In genomic region chr19:14481796-14482561, GRCm38 (mm10) we compare ENCODE assay signal across 15 mouse cellular contexts.
DNase-seq lines count a peak whose midpoint lies in the region; ATAC-seq and TF ChIP-seq lines count a peak whose summit lies in the region.
"Had no signal": no experiment of that assay in that cellular context is flagged by ENCODE, and none has a peak within 500 bp of the region (broad histone marks: within the 10 kb centered on the region; RNA-seq: fewer than 3 reads in every experiment).

No protein-coding gene starts in this region.

- TF ChIP-seq CTCF in lung, embryonic 14.5 days (IDR thresholded peaks at IDR 0.05; ENCODE audit: low read depth): no peak
- TF ChIP-seq CTCF in hindbrain, postnatal 0 days (IDR thresholded peaks at IDR 0.05; ENCODE audit: low read depth): no peak

- H3K27ac ChIP-seq in lung, embryonic 14.5 days (ENCODE audit: low read depth): no peak overlapping the region
- no peak overlapping the region for H3K27ac ChIP-seq in embryonic facial prominence, embryonic 15.5 days (replicated peaks)
- H3K27ac ChIP-seq in hindbrain, postnatal 0 days: no peak overlapping the region
- H3K27ac ChIP-seq in neural tube, embryonic 15.5 days (replicated peaks): no peak overlapping the region
- H3K27ac ChIP-seq: limb, embryonic 12.5 days had no signal

- ATAC-seq in lung, embryonic 14.5 days (ENCODE audit: insufficient read depth): peak; percentile 65
- ATAC-seq in embryonic facial prominence, embryonic 15.5 days (ENCODE audit: insufficient number of reproducible peaks, low FRiP score, low TSS enrichment, low read depth): peak; percentile 11; the same call in 1 of the 2 replicates
- no peak for ATAC-seq in hindbrain, postnatal 0 days
- ATAC-seq in neural tube, embryonic 15.5 days (ENCODE audit: low FRiP score): 0 out of 2 replicates have a peak, but pooled peaks have one; percentile 46
- ATAC-seq: CD4-positive, CD25-positive, alpha-beta regulatory T cell, adult 4 months; inflammation-experienced regulatory T-cells, adult 6 months had no signal

- H3K4me2 ChIP-seq in lung, embryonic 14.5 days: no peak overlapping the region
- H3K4me2 ChIP-seq in embryonic facial prominence, embryonic 15.5 days (replicated peaks): no peak overlapping the region
- H3K4me2 ChIP-seq in hindbrain, postnatal 0 days (ENCODE audit: low read depth, low read length): no peak overlapping the region
- H3K4me2 ChIP-seq in neural tube, embryonic 15.5 days: no peak overlapping the region
- H3K4me2 ChIP-seq: heart, embryonic 12.5 days; limb, embryonic 12.5 days had no signal

- no peaks in the 10 kb centered on the region for H3K9me3 ChIP-seq in lung, embryonic 14.5 days (ENCODE audit: low read depth, low read length)
- H3K9me3 ChIP-seq in embryonic facial prominence, embryonic 15.5 days (replicated peaks): no peaks in the 10 kb centered on the region
- H3K9me3 ChIP-seq in hindbrain, postnatal 0 days (ENCODE audit: low read length): no peaks in the 10 kb centered on the region
- H3K9me3 ChIP-seq in neural tube, embryonic 15.5 days (replicated peaks): no peaks in the 10 kb centered on the region
- H3K9me3 ChIP-seq: heart, embryonic 12.5 days; limb, embryonic 12.5 days had no signal

- H3K9ac ChIP-seq in lung, embryonic 14.5 days: no peak overlapping the region
- H3K9ac ChIP-seq in embryonic facial prominence, embryonic 15.5 days: no peak overlapping the region
- H3K9ac ChIP-seq in hindbrain, postnatal 0 days (replicated peaks; ENCODE audit: low read length): no peak overlapping the region
- H3K9ac ChIP-seq in neural tube, embryonic 15.5 days (replicated peaks): no peak overlapping the region
- H3K9ac ChIP-seq: heart, embryonic 12.5 days; limb, embryonic 12.5 days had no signal

- peak; percentile 77 for DNase-seq in lung, embryonic 14.5 days
- no peak for DNase-seq in lung, postnatal 10 days
- DNase-seq in hindbrain, postnatal 0 days (ENCODE audit: low spot score): peak; percentile 20
- no peak for DNase-seq in right cerebral cortex, postnatal 4 days
- no peak for DNase-seq in ovary, postnatal 14 days (ENCODE audit: low spot score)
- DNase-seq: adrenal gland, postnatal 36 days; cerebellum, adult 9-11 months; lung, adult 18-20 months; thymus, adult 18-20 months had no signal

- no peak overlapping the region for H3K4me3 ChIP-seq in lung, embryonic 14.5 days (ENCODE audit: low read depth, low read length)
- no peak overlapping the region for H3K4me3 ChIP-seq in embryonic facial prominence, embryonic 15.5 days (replicated peaks)
- no peak overlapping the region for H3K4me3 ChIP-seq in hindbrain, postnatal 0 days (ENCODE audit: low read length)
- H3K4me3 ChIP-seq in neural tube, embryonic 15.5 days (replicated peaks): no peak overlapping the region
- H3K4me3 ChIP-seq: heart, embryonic 12.5 days; limb, embryonic 12.5 days had no signal

- H3K27me3 ChIP-seq in lung, embryonic 14.5 days (ENCODE audit: insufficient read depth, low read length): no peaks in the 10 kb centered on the region
- no peaks in the 10 kb centered on the region for H3K27me3 ChIP-seq in embryonic facial prominence, embryonic 15.5 days
- no peaks in the 10 kb centered on the region for H3K27me3 ChIP-seq in hindbrain, postnatal 0 days (ENCODE audit: insufficient read depth, low read length)
- H3K27me3 ChIP-seq in neural tube, embryonic 15.5 days (replicated peaks): no peaks in the 10 kb centered on the region
- H3K27me3 ChIP-seq: heart, embryonic 12.5 days; limb, embryonic 12.5 days had no signal

- H3K36me3 ChIP-seq in lung, embryonic 14.5 days (ENCODE audit: insufficient read depth): no peaks in the 10 kb centered on the region
- no peaks in the 10 kb centered on the region for H3K36me3 ChIP-seq in embryonic facial prominence, embryonic 15.5 days
- no peaks in the 10 kb centered on the region for H3K36me3 ChIP-seq in hindbrain, postnatal 0 days (ENCODE audit: insufficient read depth, low read length)
- H3K36me3 ChIP-seq in neural tube, embryonic 15.5 days: no peaks in the 10 kb centered on the region
- H3K36me3 ChIP-seq: heart, embryonic 12.5 days; limb, embryonic 12.5 days had no signal

- H3K4me1 ChIP-seq in lung, embryonic 14.5 days (ENCODE audit: insufficient read depth): no peaks in the 10 kb centered on the region
- H3K4me1 ChIP-seq in embryonic facial prominence, embryonic 15.5 days: peaks cover 10% of the 10 kb centered on the region
- H3K4me1 ChIP-seq in hindbrain, postnatal 0 days (ENCODE audit: insufficient read depth, low read length): 0 out of 2 replicates have a peak, but pooled peaks cover 4% of the 10 kb centered on the region
- peaks cover 7% of the 10 kb centered on the region for H3K4me1 ChIP-seq in neural tube, embryonic 15.5 days

- 52% methylated on average over 5 of the region's 5 CpGs for WGBS in lung, embryonic 14.5 days
- WGBS in embryonic facial prominence, embryonic 15.5 days: 45% methylated on average over 5 of the region's 5 CpGs
- 38% methylated on average over 5 of the region's 5 CpGs for WGBS in hindbrain, postnatal 0 days
- 36% methylated on average over 5 of the region's 5 CpGs for WGBS in neural tube, embryonic 15.5 days

Comparison
In these comparisons a context has a peak if more than half of its experiments do, and no peak if none do; other contexts are left out.
1. DNase-seq: peak in lung, embryonic 14.5 days (single experiment) and hindbrain, postnatal 0 days (single experiment); none in lung, postnatal 10 days (single experiment), right cerebral cortex, postnatal 4 days (single experiment) and ovary, postnatal 14 days (single experiment).